Mouse (Mus musculus): ENCODE results near the gene Fstl4.

Gene Fstl4

DNA sequence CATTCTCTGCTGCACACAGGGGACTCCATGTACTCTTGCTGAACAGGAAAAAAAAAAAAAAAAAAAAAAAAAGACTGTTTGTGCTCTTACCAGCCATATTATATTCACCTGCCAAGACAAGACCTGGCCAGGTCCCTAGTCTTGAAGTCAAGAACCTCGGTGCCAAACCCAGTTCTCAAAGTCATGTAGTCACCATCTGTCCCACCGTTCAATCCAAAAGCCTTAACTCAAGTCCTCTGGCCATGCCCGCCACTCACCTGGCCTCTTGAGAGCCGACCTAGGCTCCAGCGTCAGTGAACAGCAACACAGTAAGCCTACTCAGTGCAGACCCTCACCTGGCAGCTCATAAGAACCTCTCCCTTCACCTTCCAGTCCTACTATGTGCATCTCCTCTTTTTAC lies 334.9 kb downstream of the Fstl4 start:
- in situ Hi-C loops (cut with MboI; ENCODE audit: low pct_unique_long_range_greater_than_20kb in 1 of 2, low sequenced_read_pairs in 2 of 2, unreplicated experiment in 1 of 2) = no loop called here

DNA sequence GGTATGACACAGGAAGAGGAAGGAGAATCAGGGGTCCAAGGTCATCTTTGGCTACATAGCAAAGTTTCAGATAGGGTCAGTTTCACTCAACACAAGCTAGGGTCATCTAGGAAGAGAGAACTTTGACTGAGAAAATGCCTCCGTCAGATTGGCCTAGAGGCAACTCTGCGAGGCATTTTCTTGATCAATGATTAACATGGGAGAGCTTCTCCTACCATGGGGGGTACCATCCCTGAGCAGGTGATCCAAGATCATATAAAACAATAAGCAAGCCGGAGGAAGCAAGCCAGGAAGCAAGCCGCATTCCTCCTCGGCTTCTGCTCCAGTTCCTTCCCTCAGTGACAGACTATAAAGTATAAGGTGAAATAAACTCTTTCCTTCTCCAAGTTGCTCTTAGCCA lies 337.3 kb downstream of the Fstl4 start:
- in situ Hi-C loops (cut with MboI; ENCODE audit: low pct_unique_long_range_greater_than_20kb in 1 of 2, low sequenced_read_pairs in 2 of 2, unreplicated experiment in 1 of 2) = no loop called here

DNA sequence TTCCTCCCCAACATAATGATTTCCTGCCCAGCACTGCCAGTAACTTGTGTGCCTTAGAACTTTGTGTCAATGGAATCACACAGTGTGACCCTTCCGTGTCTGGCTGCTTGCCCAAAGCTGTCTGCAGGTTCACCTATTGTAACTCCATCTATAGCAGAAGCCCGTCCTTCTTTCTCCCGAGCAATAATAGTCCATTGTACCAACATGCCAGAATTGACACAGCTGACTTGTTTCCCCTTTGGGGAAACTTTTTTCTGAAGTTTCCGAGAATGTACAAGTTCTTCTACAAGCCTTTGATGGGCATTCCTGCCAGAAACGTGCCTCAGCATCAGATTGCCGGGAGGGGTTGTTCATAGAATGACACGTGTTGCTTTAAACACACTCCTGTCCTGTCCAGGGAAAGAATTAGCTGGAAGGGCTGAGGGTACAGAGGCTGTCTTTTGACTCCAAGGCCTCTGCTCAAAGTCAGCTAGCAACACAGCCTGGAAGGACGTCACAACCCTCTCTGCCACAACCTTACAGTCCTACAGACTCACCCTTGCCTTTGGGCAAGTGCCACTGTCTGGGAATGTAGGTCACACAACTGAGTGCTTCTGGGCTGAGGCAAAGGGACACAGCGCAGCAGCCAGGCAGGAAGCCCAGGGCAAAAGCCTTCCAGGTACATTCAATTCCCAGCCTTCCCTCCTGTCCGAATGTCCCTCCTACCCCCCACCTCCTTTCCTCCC lies 339.3 kb downstream of the Fstl4 start:
- in situ Hi-C loops (cut with MboI; ENCODE audit: low pct_unique_long_range_greater_than_20kb in 1 of 2, low sequenced_read_pairs in 2 of 2, unreplicated experiment in 1 of 2) = no loop called here

DNA sequence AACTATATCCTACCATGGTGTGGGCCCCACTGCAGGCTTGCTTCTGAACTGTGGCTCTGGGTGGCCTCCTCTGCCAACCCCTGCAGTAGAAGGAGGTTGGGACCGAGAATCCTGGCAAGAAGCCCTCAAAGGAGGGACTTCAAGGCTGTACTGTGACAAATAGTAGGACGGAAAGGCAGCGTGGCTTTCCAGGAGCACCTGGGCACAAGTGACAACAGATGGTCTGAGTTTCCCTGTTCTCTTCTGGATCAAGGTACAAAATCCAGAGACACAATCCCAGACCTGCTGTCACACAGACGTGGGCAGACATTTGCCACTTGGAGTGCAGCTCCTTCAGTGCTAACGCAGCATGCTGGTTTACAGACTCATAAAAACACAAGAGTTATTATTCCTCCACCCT lies 343.3 kb downstream of the Fstl4 start:
- in situ Hi-C loops (cut with MboI; ENCODE audit: low pct_unique_long_range_greater_than_20kb in 1 of 2, low sequenced_read_pairs in 2 of 2, unreplicated experiment in 1 of 2) = no loop called here

DNA sequence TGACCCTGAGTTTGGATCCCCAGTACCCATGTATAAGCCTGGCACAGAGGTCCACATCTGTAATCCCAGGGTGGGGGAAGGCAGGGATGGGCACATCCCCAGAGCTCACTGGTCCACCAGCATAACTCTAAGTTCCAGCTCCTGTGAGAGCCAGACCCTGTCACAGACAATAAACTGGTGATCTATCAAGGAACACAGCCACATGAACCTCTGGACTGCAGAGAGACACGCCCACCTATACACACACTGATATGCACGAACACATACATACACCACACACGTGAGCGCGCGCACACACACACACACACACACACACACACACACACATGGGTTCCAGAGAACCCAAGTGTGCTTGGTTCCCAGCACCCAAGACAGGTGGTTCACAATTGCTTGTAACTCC lies 344.4 kb downstream of the Fstl4 start:
- in situ Hi-C loops (cut with MboI; ENCODE audit: low pct_unique_long_range_greater_than_20kb in 1 of 2, low sequenced_read_pairs in 2 of 2, unreplicated experiment in 1 of 2) = no loop called here

DNA sequence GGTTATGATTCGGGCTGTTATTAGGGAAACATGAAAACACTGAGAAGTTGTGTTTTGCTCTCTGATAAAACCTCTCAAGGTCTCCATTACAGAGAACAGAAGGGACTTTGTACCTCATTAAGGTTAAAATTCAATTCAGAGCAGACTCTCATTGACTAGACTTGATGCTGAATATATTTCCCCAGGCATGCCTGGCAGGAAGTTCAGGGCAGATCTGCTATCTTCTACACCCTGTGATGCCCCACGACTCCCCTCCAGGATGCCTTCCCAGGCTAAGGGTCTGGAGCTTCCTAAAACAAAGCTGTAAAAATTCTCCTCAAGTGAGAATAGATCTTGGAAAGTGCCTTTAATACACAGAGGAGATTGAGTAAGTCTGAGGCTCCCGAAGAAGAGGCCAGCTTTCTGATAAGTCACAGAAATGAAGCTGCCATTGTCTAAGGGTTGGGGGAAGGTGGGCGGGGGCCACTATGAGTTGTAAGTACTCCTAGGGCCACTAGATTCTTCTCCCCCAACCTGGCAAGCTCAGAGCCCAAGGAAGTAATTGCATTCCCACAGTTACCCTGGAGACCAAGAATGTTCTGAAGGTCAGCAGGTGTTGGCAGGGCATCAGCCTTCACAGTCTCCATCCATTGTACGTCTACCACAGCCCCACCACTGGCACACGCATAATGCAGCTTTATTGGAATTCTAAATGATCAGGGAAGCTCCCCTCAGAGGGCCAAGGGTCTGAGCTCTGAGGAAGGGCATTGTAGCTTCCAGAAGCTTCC lies 345.4 kb downstream of the Fstl4 start:
- in situ Hi-C loops (cut with MboI; ENCODE audit: low pct_unique_long_range_greater_than_20kb in 1 of 2, low sequenced_read_pairs in 2 of 2, unreplicated experiment in 1 of 2) = no loop called here

DNA sequence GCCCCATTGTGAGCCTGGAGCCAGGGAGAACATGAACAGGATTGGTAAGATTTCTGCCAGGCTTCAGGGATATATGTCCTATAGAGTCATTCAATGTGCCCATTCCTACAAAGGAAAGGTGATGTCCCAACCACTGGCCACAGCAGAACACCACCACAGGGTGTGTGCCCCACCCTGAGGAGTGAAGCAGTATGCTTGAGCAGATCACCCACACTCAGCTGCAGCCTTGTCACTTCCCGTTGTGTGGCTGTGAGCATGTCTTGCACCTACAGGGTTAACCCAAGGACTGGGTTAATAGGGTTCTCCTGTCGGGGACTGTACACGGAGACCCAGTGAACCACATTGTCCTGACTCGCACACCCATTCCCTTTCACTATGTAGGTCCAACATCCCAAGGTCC lies 351.3 kb downstream of the Fstl4 start:
- in situ Hi-C loops (cut with MboI; ENCODE audit: low pct_unique_long_range_greater_than_20kb in 1 of 2, low sequenced_read_pairs in 2 of 2, unreplicated experiment in 1 of 2) = no loop called here

DNA sequence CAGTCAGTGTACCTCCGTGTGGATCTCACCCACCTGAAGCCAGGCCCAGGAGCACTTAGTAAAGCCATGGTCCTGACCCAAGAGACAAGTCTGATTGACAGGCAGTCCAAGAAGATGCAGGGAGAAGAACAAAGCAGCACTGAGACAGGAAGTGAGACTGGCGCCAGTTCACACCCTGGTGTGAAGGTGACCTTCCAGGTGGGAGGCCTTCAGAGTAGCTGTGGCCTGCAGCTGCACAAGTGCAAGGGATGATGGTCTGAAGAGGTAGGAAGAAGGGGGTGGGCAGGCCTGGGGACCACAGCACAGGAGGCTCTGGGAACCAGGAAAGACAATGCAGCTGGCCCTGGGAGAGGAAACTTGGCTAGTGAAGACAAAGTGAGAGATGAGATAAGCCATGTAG lies 351.9 kb downstream of the Fstl4 start:
- in situ Hi-C loops (cut with MboI; ENCODE audit: low pct_unique_long_range_greater_than_20kb in 1 of 2, low sequenced_read_pairs in 2 of 2, unreplicated experiment in 1 of 2) = no loop called here

DNA sequence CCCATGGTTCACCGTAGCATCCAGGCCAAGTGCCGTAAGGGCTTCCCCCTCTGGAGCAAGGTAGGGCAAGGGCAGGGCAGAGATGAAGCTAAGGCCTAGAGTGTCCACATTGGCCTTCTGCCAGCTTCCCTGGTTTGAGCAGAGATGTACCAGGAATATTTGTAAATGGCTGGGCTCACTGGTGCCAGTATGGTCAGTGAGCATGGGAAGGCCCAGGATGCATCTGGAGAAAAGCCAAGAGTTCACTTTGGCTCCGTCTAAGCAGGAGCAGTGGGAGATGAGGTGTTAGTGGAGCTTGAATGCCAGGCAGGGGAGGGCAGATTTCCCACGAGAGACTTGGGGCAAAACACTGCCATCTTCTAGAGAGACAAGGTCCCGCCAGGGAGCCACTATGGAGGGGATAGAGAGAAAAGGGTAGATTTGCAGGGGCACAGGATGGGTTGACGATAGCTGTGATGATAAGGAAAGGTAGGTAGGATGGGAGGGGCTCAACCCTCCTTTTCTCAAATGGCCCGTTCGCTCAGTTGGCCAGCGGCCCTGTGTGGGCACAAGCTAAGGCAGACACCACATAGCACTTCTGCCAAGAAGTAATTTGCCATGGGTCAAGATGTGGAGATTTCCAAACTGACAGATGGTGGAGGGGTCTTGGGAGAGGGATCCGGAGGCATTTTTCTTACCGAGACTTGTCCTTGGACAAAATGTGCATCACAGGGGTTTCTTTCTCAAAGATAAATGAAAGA lies 354.0 kb downstream of the Fstl4 start:
- in situ Hi-C loops (cut with MboI; ENCODE audit: low pct_unique_long_range_greater_than_20kb in 1 of 2, low sequenced_read_pairs in 2 of 2, unreplicated experiment in 1 of 2) = no loop called here

GRCm38 (mm10) chr11:53119966-53120365 lies 355.5 kb downstream of the Fstl4 start:
- in situ Hi-C loops (cut with MboI; ENCODE audit: low pct_unique_long_range_greater_than_20kb in 1 of 2, low sequenced_read_pairs in 2 of 2, unreplicated experiment in 1 of 2) = no loop called here

DNA sequence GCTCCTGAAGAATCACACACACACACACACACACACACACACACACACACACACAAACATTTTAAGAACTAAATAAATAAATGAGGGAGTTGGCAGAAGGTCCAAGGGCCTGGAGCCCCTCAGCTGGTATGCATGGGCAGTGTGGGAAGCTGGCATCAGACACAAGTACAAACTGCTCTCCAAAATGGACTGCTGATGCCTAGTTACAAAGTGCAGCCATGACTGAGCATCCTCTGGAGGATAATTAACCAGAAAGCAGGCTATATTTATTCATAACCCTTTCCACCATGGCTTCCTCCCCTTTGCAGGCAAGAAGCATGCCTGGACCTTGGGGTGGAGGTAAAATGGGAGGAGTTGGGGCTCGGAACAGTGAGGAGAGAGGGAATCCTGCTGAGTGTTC lies 356.8 kb downstream of the Fstl4 start:
- in situ Hi-C loops (cut with MboI; ENCODE audit: low pct_unique_long_range_greater_than_20kb in 1 of 2, low sequenced_read_pairs in 2 of 2, unreplicated experiment in 1 of 2) = no loop called here

GRCm38 (mm10) chr11:53124799-53125198 lies 360.4 kb downstream of the Fstl4 start:
- in situ Hi-C loops (cut with MboI; ENCODE audit: low pct_unique_long_range_greater_than_20kb in 1 of 2, low sequenced_read_pairs in 2 of 2, unreplicated experiment in 1 of 2) = no loop called here

DNA sequence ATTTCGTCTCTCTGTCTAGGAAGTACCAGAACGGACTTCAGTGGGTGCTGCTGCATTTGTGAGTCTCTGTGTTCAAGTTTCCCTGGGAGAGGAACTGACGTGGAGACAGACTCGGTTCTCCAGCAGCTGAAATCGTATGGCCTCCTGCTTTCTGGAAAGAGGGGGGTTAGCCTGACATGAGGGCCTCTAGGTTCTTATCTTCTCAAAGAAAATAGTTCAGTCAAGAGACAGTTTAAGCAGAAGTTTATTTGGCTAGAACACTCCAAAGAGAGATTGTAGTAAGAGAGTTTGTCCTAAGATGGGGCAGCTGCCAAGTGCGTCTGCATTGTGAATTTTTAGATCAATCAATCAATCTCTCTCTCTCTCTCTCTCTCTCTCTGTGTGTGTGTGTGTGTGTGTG lies 362.2 kb downstream of the Fstl4 start:
- in situ Hi-C loops (cut with MboI; ENCODE audit: low pct_unique_long_range_greater_than_20kb in 1 of 2, low sequenced_read_pairs in 2 of 2, unreplicated experiment in 1 of 2) = no loop called here

GRCm38 (mm10) chr11:53128661-53129060 lies 364.2 kb downstream of the Fstl4 start:
- in situ Hi-C loops (cut with MboI; ENCODE audit: low pct_unique_long_range_greater_than_20kb in 1 of 2, low sequenced_read_pairs in 2 of 2, unreplicated experiment in 1 of 2) = no loop called here

DNA sequence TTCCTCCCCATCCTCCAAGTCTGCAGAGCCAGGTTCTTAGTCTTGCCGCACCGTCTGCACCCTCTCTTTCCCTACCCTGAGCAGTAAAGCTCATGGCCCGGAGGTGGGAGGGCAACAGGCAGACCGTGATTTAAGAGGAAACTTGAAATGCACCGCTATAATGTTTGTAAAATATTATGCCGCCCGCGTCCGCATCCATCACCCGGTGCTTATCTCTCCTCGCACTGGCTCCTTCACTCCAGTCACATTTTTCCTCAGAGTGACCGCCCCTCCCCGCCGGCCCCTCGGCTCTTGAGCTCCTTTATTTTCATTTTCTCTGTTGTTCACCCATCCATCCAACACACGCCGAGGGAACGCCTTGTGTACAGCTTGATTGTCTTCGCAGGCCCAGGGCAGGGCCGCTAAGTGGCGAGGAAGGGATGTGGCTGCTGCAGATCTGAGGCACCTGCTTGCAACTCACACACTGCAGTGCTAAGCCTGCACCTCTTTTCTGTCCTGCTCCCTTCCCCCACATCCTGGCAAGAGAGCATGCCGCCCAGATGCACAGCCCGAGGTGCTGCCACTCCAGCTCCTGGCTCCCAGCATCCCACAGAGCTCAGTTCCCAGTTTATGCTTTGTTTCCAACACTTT lies 368.1 kb downstream of the Fstl4 start:
- in situ Hi-C loops (cut with MboI; ENCODE audit: low pct_unique_long_range_greater_than_20kb in 1 of 2, low sequenced_read_pairs in 2 of 2, unreplicated experiment in 1 of 2) = no loop called here

DNA sequence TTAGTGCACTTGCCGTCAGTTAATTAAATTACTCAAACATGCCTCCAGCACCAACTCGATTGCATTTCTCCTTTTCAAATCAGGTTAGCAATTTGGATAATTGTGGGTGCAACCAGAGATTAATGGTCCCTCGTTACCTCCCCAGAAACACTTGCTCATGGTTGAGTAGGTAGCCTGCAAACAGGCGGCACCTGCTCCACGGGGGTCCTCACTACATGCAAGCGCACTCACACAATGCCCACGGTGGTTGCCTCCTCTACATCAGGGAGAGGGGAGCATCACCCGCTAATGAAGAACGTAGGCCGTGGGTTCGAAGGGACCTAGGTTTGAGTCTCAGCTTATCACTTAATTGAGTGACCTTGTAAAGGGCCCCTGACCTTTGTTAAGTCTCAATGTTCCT lies 371.9 kb downstream of the Fstl4 start:
- in situ Hi-C loops (cut with MboI; ENCODE audit: low pct_unique_long_range_greater_than_20kb in 1 of 2, low sequenced_read_pairs in 2 of 2, unreplicated experiment in 1 of 2) = no loop called here

DNA sequence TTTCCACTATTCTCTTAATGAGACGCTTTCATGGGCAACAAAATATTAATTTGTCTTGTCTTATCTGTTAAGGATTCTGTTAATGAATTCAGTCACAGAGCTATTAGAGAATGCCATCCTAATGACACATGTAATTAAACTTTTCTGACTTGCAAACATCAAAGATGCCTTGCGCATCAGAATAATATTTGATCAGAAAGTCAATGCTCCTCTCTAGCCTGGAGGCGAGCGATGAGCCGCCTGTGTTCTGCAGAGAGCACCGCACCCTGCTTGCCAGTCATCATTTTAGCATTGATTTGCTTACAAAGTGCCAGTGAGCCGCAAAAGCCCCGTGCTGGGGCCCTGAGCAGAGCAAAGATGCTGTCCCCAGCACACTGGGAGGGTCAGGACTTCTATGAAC lies 372.9 kb downstream of the Fstl4 start:
- in situ Hi-C loops (cut with MboI; ENCODE audit: low pct_unique_long_range_greater_than_20kb in 1 of 2, low sequenced_read_pairs in 2 of 2, unreplicated experiment in 1 of 2) = no loop called here

DNA sequence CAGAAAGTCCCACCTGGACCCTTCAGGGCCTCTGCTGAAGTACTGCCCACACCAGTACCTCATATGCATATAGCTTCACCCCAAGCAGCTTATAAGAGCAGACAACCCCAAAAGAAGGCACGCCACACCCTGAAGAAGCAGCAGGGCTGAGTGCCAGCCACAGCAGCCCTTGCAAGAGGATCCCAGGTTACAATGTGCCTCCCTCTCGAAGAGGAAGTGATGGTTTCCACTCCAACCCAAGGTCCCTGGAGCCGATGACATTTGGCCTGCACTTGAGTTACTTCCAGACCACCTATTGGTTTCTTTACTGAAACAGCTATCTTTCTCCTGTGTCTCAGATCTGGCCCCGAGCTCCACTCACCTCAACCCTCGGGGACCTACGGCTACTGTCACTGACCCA lies 373.8 kb downstream of the Fstl4 start:
- in situ Hi-C loops (cut with MboI; ENCODE audit: low pct_unique_long_range_greater_than_20kb in 1 of 2, low sequenced_read_pairs in 2 of 2, unreplicated experiment in 1 of 2) = no loop called here

DNA sequence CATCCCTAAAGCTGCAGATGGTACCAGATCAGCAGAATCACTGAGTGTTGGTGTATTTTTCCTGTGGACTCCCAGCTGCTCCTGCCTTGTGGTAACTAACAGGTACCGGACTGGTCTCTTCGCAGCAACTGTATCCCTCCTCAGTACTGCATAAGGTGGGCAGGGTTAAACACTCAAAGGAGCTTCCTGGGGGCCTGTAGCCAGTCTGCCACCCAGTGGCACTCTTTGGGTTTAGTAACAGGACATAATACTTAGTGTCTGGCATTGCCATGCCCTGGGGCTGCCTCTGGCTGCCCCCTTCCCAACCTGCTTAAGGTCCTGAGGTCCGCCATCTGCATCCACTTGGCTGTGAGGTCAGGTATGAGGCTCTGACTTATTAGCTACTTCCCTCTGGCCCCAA lies 375.2 kb downstream of the Fstl4 start:
- in situ Hi-C loops (cut with MboI; ENCODE audit: low pct_unique_long_range_greater_than_20kb in 1 of 2, low sequenced_read_pairs in 2 of 2, unreplicated experiment in 1 of 2) = no loop called here

Data from mouse embryonic stem cell (cell line).